In genomic region chr2:152766387-152767123, GRCm38 (mm10) we compare ENCODE assay signal across 8 mouse cellular contexts. TPM values are rescaled to one million over a fixed set of nuclear protein-coding genes. Genes with fewer than 3 reads are reported as not detected.
DNase-seq lines count a peak whose midpoint lies in the region; ATAC-seq and TF ChIP-seq lines count a peak whose summit lies in the region.

No protein-coding gene starts in this region.

- H3K36me3 ChIP-seq in heart, embryonic 14.5 days (ENCODE audit: control insufficient read depth, insufficient read depth, low read length): no peaks in the 10 kb centered on the region
- H3K36me3 ChIP-seq in kidney, postnatal 0 days (ENCODE audit: insufficient read depth, low read length): no peaks in the 10 kb centered on the region
- no peaks in the 10 kb centered on the region for H3K36me3 ChIP-seq in liver, adult 2 months (ENCODE audit: control insufficient read depth, insufficient read depth, low read length)
- H3K36me3 ChIP-seq in stomach, embryonic 15.5 days: no peaks in the 10 kb centered on the region

- no peaks in the 10 kb centered on the region for H3K79me2 ChIP-seq in liver, adult 2 months (ENCODE audit: control insufficient read depth, insufficient read depth, low read length)

- peak; percentile 86 for TF ChIP-seq CTCF in brain, embryonic 14.5 days (IDR thresholded peaks at IDR 0.05; ENCODE audit: borderline replicate concordance, extremely low read depth, insufficient read depth, insufficient read length)
- peak; percentile 99 for TF ChIP-seq CTCF in kidney, postnatal 0 days (IDR thresholded peaks at IDR 0.05; ENCODE audit: low read depth)
- TF ChIP-seq CTCF in liver, adult 2 months (IDR thresholded peaks at IDR 0.05; ENCODE audit: low read depth, low read length): peak; percentile 99

- H3K9ac ChIP-seq in heart, embryonic 14.5 days (ENCODE audit: low read length): peak overlapping the region; percentile 34; the same call in 1 of the 2 replicates
- H3K9ac ChIP-seq in kidney, postnatal 0 days (ENCODE audit: low read depth, low read length): no peak overlapping the region
- no peak overlapping the region for H3K9ac ChIP-seq in liver, adult 2 months (ENCODE audit: low read depth, low read length)
- no peak overlapping the region for H3K9ac ChIP-seq in stomach, embryonic 15.5 days

- ATAC-seq in erythroid progenitor cell, adult 5-6 weeks (replicated peaks; ENCODE audit: low FRiP score, poor library complexity, severe bottlenecking): peak; percentile 73
- peak; percentile 15; the same call in 1 of the 2 replicates for ATAC-seq in heart, embryonic 14.5 days (ENCODE audit: insufficient number of reproducible peaks, insufficient read depth, low FRiP score, low read depth)
- peak; percentile 71 for ATAC-seq in kidney, postnatal 0 days (replicated peaks; ENCODE audit: low FRiP score, low read depth)
- ATAC-seq in stomach, embryonic 15.5 days (ENCODE audit: insufficient read depth, low FRiP score, low read depth): peak; percentile 32; the same call in 1 of the 2 replicates

- peaks cover 19 to 26% of the 10 kb centered on the region in 2 experiments for H3K4me1 ChIP-seq in heart, embryonic 14.5 days (ENCODE audit: control insufficient read depth in 2 of 2, insufficient read depth in 2 of 2, low read length in 2 of 2)
- peaks cover 10% of the 10 kb centered on the region for H3K4me1 ChIP-seq in kidney, postnatal 0 days (replicated peaks; ENCODE audit: insufficient read depth, low read length)
- H3K4me1 ChIP-seq in liver, adult 2 months (ENCODE audit: control insufficient read depth, insufficient read depth, low read length): peaks cover 2% of the 10 kb centered on the region; the same call in 1 of the 2 replicates
- peaks cover 22% of the 10 kb centered on the region for H3K4me1 ChIP-seq in stomach, embryonic 15.5 days

- H3K27ac ChIP-seq in heart, embryonic 14.5 days (replicated peaks in 1 of 2; ENCODE audit: control insufficient read depth in 1 of 2, insufficient read depth in 1 of 2, low read depth in 2 of 2, low read length in 2 of 2): peak overlapping the region in 1 of 2 experiments; percentile 28; a peak in 1 of 4 replicates
- peak overlapping the region; percentile 31; the same call in 1 of the 2 replicates for H3K27ac ChIP-seq in kidney, postnatal 0 days
- no peak overlapping the region for H3K27ac ChIP-seq in liver, adult 2 months (replicated peaks; ENCODE audit: insufficient read depth, low read depth, low read length)
- no peak overlapping the region for H3K27ac ChIP-seq in stomach, embryonic 15.5 days

- H3K9me3 ChIP-seq in heart, embryonic 14.5 days (ENCODE audit: control insufficient read depth, low read length): no peaks in the 10 kb centered on the region
- no peaks in the 10 kb centered on the region for H3K9me3 ChIP-seq in kidney, postnatal 0 days (replicated peaks; ENCODE audit: low read length)
- no peaks in the 10 kb centered on the region for H3K9me3 ChIP-seq in stomach, embryonic 15.5 days

- H3K4me3 ChIP-seq in heart, embryonic 14.5 days (ENCODE audit: control insufficient read depth in 1 of 2, insufficient read depth in 1 of 2, low read depth in 1 of 2, low read length in 2 of 2): no peak overlapping the region
- no peak overlapping the region for H3K4me3 ChIP-seq in kidney, postnatal 0 days (replicated peaks; ENCODE audit: low read depth, low read length)
- H3K4me3 ChIP-seq in liver, adult 2 months (ENCODE audit: insufficient read depth, low read depth, low read length): no peak overlapping the region
- no peak overlapping the region; the same call in 1 of the 2 replicates for H3K4me3 ChIP-seq in stomach, embryonic 15.5 days (replicated peaks)

- H3K4me2 ChIP-seq in heart, embryonic 14.5 days (ENCODE audit: low read length): peak overlapping the region; percentile 43
- H3K4me2 ChIP-seq in kidney, postnatal 0 days (ENCODE audit: low read length): peak overlapping the region; percentile 28; the same call in 1 of the 2 replicates
- H3K4me2 ChIP-seq in stomach, embryonic 15.5 days: peak overlapping the region; percentile 37

- DNase-seq in CD8-positive naive resting alpha-beta T cell, adult 2 months (ENCODE audit: low read depth in 2 of 2, low spot score in 2 of 2): peak; percentile 82 to 90
- peak; percentile 73 for DNase-seq in brain, embryonic 14.5 days (ENCODE audit: low read depth)
- peak; percentile 92 for DNase-seq in kidney, postnatal 0 days (ENCODE audit: low spot score)
- peak; percentile 39 for DNase-seq in liver, adult 2 months (ENCODE audit: extremely low read depth, low read depth, low spot score)
- DNase-seq in natural killer cell, adult 2 months (ENCODE audit: low spot score in 2 of 2): peak; percentile 82 to 85

- 12% methylated on average over 25 of the region's 25 CpGs for WGBS in heart, embryonic 14.5 days
- 15% methylated on average over 25 of the region's 25 CpGs for WGBS in kidney, postnatal 0 days
- 16% methylated on average over 25 of the region's 25 CpGs for WGBS in liver, adult 2 months
- WGBS in stomach, embryonic 15.5 days: 15% methylated on average over 25 of the region's 25 CpGs

- H3K27me3 ChIP-seq in heart, embryonic 14.5 days (ENCODE audit: control insufficient read depth, insufficient read depth, low read length): no peaks in the 10 kb centered on the region
- no peaks in the 10 kb centered on the region for H3K27me3 ChIP-seq in kidney, postnatal 0 days (ENCODE audit: insufficient read depth, low read length)
- H3K27me3 ChIP-seq in liver, adult 2 months (ENCODE audit: control insufficient read depth, insufficient read depth, low read length): no peaks in the 10 kb centered on the region
- H3K27me3 ChIP-seq in stomach, embryonic 15.5 days (replicated peaks): no peaks in the 10 kb centered on the region

- no peak for TF ChIP-seq POLR2A in brain, embryonic 14.5 days (IDR thresholded peaks at IDR 0.05; ENCODE audit: borderline replicate concordance, extremely low read depth, insufficient read depth, insufficient read length, poor library complexity, severe bottlenecking)
- TF ChIP-seq POLR2A in liver, adult 2 months (IDR thresholded peaks at IDR 0.05; ENCODE audit: extremely low read depth, insufficient read depth, low read length): no peak

RNA-seq across cellular contexts. Expression of gene Cox4i2, which starts 12.6 kb away (rescaled TPM):
- 4.3 and 4.8 TPM in 2 replicates for polyA plus RNA-seq in brain, embryonic 14.5 days (2012; rRNA removed)
- total RNA-seq in erythroid progenitor cell, adult 5-6 weeks (2015; ENCODE audit: low replicate concordance): 1.8 TPM in 1 of 2 replicates, not detected in the other
- not detected in 2 replicates for total RNA-seq in erythroid progenitor cell, adult 5-6 weeks (2017; ENCODE audit: low replicate concordance)
- 18.5 and 18.6 TPM in 2 replicates for polyA plus RNA-seq in heart, embryonic 14.5 days (2014; fragmentation: Nextera tagmentation; extraction: Ambion mirVana)
- 15.8 and 16.3 TPM in 2 replicates for polyA plus RNA-seq in kidney, postnatal 0 days (2015; fragmentation: Nextera tagmentation; extraction: Ambion mirVana)
- total RNA-seq in liver, adult 2 months (2014; rRNA removed): not detected in 2 replicates
- 0.22 and 0.31 TPM in 2 replicates for polyA plus RNA-seq in liver, adult 2 months (2012; rRNA removed)
- 19.0 and 19.5 TPM in 2 replicates for polyA plus RNA-seq in stomach, embryonic 15.5 days (2015; fragmentation: Nextera tagmentation; extraction: Ambion mirVana)

RNA-seq across cellular contexts. Expression of gene Id1, which starts 30.5 kb away (rescaled TPM):
- 126 TPM in 2 replicates for polyA plus RNA-seq in brain, embryonic 14.5 days (2012; rRNA removed)
- total RNA-seq in erythroid progenitor cell, adult 5-6 weeks (2015; ENCODE audit: low replicate concordance): 1.3 and 17.3 TPM in 2 replicates
- 1.6 and 2.6 TPM in 2 replicates for total RNA-seq in erythroid progenitor cell, adult 5-6 weeks (2017; ENCODE audit: low replicate concordance)
- 56.8 and 61.1 TPM in 2 replicates for polyA plus RNA-seq in heart, embryonic 14.5 days (2014; fragmentation: Nextera tagmentation; extraction: Ambion mirVana)
- 170 and 194 TPM in 2 replicates for polyA plus RNA-seq in kidney, postnatal 0 days (2015; fragmentation: Nextera tagmentation; extraction: Ambion mirVana)
- total RNA-seq in liver, adult 2 months (2014; rRNA removed): 16.4 and 33.0 TPM in 2 replicates
- 19.2 and 33.0 TPM in 2 replicates for polyA plus RNA-seq in liver, adult 2 months (2012; rRNA removed)
- 117 and 138 TPM in 2 replicates for polyA plus RNA-seq in stomach, embryonic 15.5 days (2015; fragmentation: Nextera tagmentation; extraction: Ambion mirVana)

Comparison
In these comparisons a context has a peak if more than half of its experiments do, and no peak if none do; other contexts are left out.
1. DNase-seq: peak in every context shown above with its lines; median percentile 92 in kidney, postnatal 0 days; 86 in CD8-positive naive resting alpha-beta T cell, adult 2 months; 84 in natural killer cell, adult 2 months; 73 in brain, embryonic 14.5 days; 39 in liver, adult 2 months.
2. ATAC-seq: peak in every context shown above with its lines; median percentile 73 in erythroid progenitor cell, adult 5-6 weeks; 71 in kidney, postnatal 0 days; 32 in stomach, embryonic 15.5 days; 15 in heart, embryonic 14.5 days.